Mouse (Mus musculus): Measurements from ENCODE around the gene Kif18b. TPM values are rescaled to one million over a fixed set of nuclear protein-coding genes. Genes with fewer than 3 reads are reported as not detected.

The Kif18b gene
- total RNA-seq, 1 experiment from 2014 or later, result 18.7 TPM

Other genes with a start within 250 kb of the Kif18b start
- 46.5 and 51.1 TPM in 2 replicates for gene Ccdc43, start 227.3 kb downstream of the Kif18b start, total RNA-seq (2017)
- 3.5 and 4.1 TPM in 2 replicates for gene Adam11, start 163.7 kb downstream of the Kif18b start, total RNA-seq (2017)
- gene Gjc1, start 105.4 kb downstream of the Kif18b start, total RNA-seq (2017), result 0.31 TPM in 1 of 2 replicates, not detected in the other
- not detected in 2 replicates for gene Higd1b, start 89.3 kb downstream of the Kif18b start, total RNA-seq (2017)
- gene Eftud2, start 44.1 kb downstream of the Kif18b start, total RNA-seq (2017), result 116 and 122 TPM in 2 replicates
- gene Ccdc103, start 43.9 kb downstream of the Kif18b start, total RNA-seq (2017), result 1.5 TPM in 1 of 2 replicates, not detected in the other
- gene Fam187a, start 40.0 kb downstream of the Kif18b start, total RNA-seq (2017), result not detected in 2 replicates
- gene Gfap, start 24.2 kb downstream of the Kif18b start, total RNA-seq (2017), result 0.55 TPM in 1 of 2 replicates, not detected in the other
- gene C1ql1, start 21.6 kb upstream of the Kif18b start, total RNA-seq (2017), result not detected in 2 replicates
- gene Nmt1, start 103.1 kb upstream of the Kif18b start, total RNA-seq (2017), result 26.8 and 33.6 TPM in 2 replicates
- 18.0 and 21.1 TPM in 2 replicates for gene Dcakd, start 103.2 kb upstream of the Kif18b start, total RNA-seq (2017)
- 0.15 and 0.75 TPM in 2 replicates for gene Plcd3, start 176.5 kb upstream of the Kif18b start, total RNA-seq (2017)
- 8.6 and 16.8 TPM in 2 replicates for gene Acbd4, start 176.6 kb upstream of the Kif18b start, total RNA-seq (2017)
- gene Hexim1, start 191.1 kb upstream of the Kif18b start, total RNA-seq (2017), result 34.1 and 55.9 TPM in 2 replicates
- gene Hexim2, start 207.3 kb upstream of the Kif18b start, total RNA-seq (2017), result 1.1 and 2.4 TPM in 2 replicates
- gene Fmnl1, start 246.0 kb upstream of the Kif18b start, total RNA-seq (2017), result 47.6 and 62.4 TPM in 2 replicates